ENCODE assay signal across 28 mouse cellular contexts in the genomic region with DNA sequence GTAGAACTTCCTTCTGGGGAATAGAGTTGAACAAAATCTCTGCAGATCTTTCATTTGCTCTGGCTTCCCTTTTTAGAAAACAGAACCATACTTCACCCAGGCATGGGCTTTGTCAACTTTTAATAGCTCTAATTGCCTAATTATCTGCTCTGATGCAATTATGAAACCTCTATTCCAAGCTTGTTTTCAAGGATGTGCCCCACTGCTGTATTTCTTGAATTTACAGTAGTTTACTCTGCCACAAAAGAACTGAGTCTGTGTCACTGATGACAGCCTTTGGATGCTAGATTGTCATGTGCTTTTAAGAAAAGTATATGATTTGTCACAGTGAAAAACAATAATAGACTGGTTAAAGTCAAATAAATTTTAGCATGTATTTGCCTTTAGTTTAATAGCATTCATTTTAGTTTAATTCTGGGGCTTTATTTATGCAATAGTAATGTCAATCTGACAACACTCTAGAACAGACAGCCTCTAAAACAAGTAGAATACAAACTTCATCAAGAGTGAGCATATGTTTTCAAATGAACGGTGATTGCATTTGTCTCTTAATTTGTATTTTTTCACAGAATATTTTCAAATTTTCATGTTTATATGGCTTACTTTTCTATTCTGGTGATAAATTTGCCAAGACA.
"Had no signal": no experiment of that assay in that cellular context is flagged by ENCODE, and none has a peak within 500 bp of the region (broad histone marks: within the 10 kb centered on the region; RNA-seq: fewer than 3 reads in every experiment).

No protein-coding gene starts in this region.

- H3K27me3 ChIP-seq: heart, embryonic 12.5 days; hindbrain, embryonic 12.5 days; intestine, embryonic 15.5 days; kidney, embryonic 15.5 days; limb, embryonic 12.5 days; liver, embryonic 13.5 days; liver, embryonic 15.5 days had no signal

- H3K4me1 ChIP-seq: heart, embryonic 10.5 days; heart, embryonic 12.5 days; hindbrain, embryonic 10.5 days; hindbrain, embryonic 12.5 days; intestine, embryonic 15.5 days; kidney, embryonic 15.5 days; limb, embryonic 10.5 days; limb, embryonic 12.5 days; liver, embryonic 13.5 days; liver, embryonic 15.5 days had no signal

- H3K36me3 ChIP-seq: heart, embryonic 10.5 days; heart, embryonic 12.5 days; hindbrain, embryonic 10.5 days; hindbrain, embryonic 12.5 days; intestine, embryonic 15.5 days; kidney, embryonic 15.5 days; limb, embryonic 10.5 days; limb, embryonic 12.5 days; liver, embryonic 13.5 days; liver, embryonic 15.5 days had no signal

- H3K4me2 ChIP-seq: heart, embryonic 12.5 days; hindbrain, embryonic 12.5 days; hindbrain, embryonic 14.5 days; intestine, embryonic 15.5 days; kidney, embryonic 15.5 days; limb, embryonic 12.5 days; liver, embryonic 11.5 days; liver, embryonic 13.5 days; liver, embryonic 15.5 days had no signal

- H3K4me3 ChIP-seq: gastrocnemius, adult 2 months; heart, embryonic 10.5 days; heart, embryonic 12.5 days; hindbrain, embryonic 10.5 days; hindbrain, embryonic 12.5 days; intestine, embryonic 15.5 days; kidney, embryonic 15.5 days; limb, embryonic 10.5 days; limb, embryonic 12.5 days; liver, embryonic 13.5 days; liver, embryonic 15.5 days had no signal

- ATAC-seq: hindbrain, embryonic 16.5 days; inflammation-experienced regulatory T-cells, adult 6 months; intestine, embryonic 15.5 days; intestine, postnatal 0 days had no signal

- DNase-seq: gastrocnemius, adult 2 months; gastrocnemius, postnatal 10 days; gastrocnemius, postnatal 25 days; heart, adult 18-20 months; heart, postnatal 10 days; heart, postnatal 4 days; kidney, adult 18-20 months; kidney, adult 8-10 months; kidney, postnatal 14 days; kidney, postnatal 36 days; layer of hippocampus, postnatal 36 days; liver; liver, embryonic 13.5 days had no signal

- H3K9me3 ChIP-seq: heart, embryonic 10.5 days; heart, embryonic 12.5 days; hindbrain, embryonic 10.5 days; hindbrain, embryonic 12.5 days; intestine, embryonic 15.5 days; kidney, embryonic 15.5 days; limb, embryonic 10.5 days; limb, embryonic 12.5 days; liver, embryonic 13.5 days; liver, embryonic 15.5 days had no signal

- H3K27ac ChIP-seq: gastrocnemius, adult 2 months; heart, embryonic 10.5 days; hindbrain, embryonic 10.5 days; hindbrain, embryonic 12.5 days; hindbrain, embryonic 14.5 days; intestine, embryonic 15.5 days; kidney, embryonic 15.5 days; kidney, postnatal 0 days; limb, embryonic 10.5 days; limb, embryonic 12.5 days; liver, embryonic 13.5 days; liver, embryonic 15.5 days had no signal

- H3K9ac ChIP-seq: heart, embryonic 12.5 days; hindbrain, embryonic 12.5 days; hindbrain, embryonic 14.5 days; intestine, embryonic 15.5 days; kidney, embryonic 15.5 days; limb, embryonic 12.5 days; liver, embryonic 13.5 days; liver, embryonic 15.5 days had no signal
